Mouse (Mus musculus) ES-Bruce4 (cell line): ENCODE measurements around the gene Cc2d2b. TPM values are rescaled to one million over a fixed set of nuclear protein-coding genes. Genes with fewer than 3 reads are reported as not detected.

ENCODE experiments used
- H3K27ac ChIP-seq: 2 replicates; pipeline ENCODE4 v1.5.1; 2012; ENCODE audit warnings: low read length, inconsistent platforms; ENCODE audit not compliant: insufficient read depth
- H3K27me3 ChIP-seq: 2 replicates; pipeline ENCODE4 v1.6.1; 2012; ENCODE audit warnings: mild to moderate bottlenecking, low read length, inconsistent platforms; ENCODE audit not compliant: control insufficient read depth, poor library complexity, insufficient read depth, severe bottlenecking
- H3K36me3 ChIP-seq: 2 replicates; pipeline ENCODE4 v1.6.1; 2012; ENCODE audit warnings: inconsistent platforms, mild to moderate bottlenecking, low read length, moderate library complexity; ENCODE audit not compliant: control insufficient read depth, poor library complexity, insufficient read depth, severe bottlenecking
- H3K4me1 ChIP-seq: one replicate; pipeline ENCODE4 v1.8.1; 2011; ENCODE audit warnings: low read length; ENCODE audit not compliant: control insufficient read depth, insufficient read depth
- H3K4me3 ChIP-seq: 2 replicates; pipeline ENCODE4 v1.5.1; 2011; ENCODE audit warnings: low read depth, mild to moderate bottlenecking, low read length
- H3K9ac ChIP-seq: 2 replicates; pipeline ENCODE4 v1.6.1; 2012; ENCODE audit warnings: low read depth, mild to moderate bottlenecking, inconsistent platforms; ENCODE audit not compliant: poor library complexity, severe bottlenecking
- H3K9me3 ChIP-seq: replicated peaks from 2 replicates; pipeline ENCODE4 v1.6.1; 2012; ENCODE audit warnings: mild to moderate bottlenecking, low read length, inconsistent platforms; ENCODE audit not compliant: control insufficient read depth, poor library complexity, insufficient read depth, severe bottlenecking
- CTCF ChIP-seq: IDR thresholded peaks from one replicate; pipeline ENCODE4 v1.8.1; 2011; ENCODE audit warnings: low read depth, low read length
- EP300 ChIP-seq: IDR thresholded peaks from 2 replicates; pipeline ENCODE4 v1.6.1; 2011; ENCODE audit warnings: low read depth, low read length; ENCODE audit not compliant: insufficient read depth
- POLR2A ChIP-seq: IDR thresholded peaks from one replicate; pipeline ENCODE4 v1.8.1; 2011; ENCODE audit warnings: low read length; ENCODE audit not compliant: insufficient read depth
- polyA plus RNA-seq: library from polyadenylated mRNA; stranded (reverse); fragments of >200 nt; gene quantifications from 2 replicates; pipeline ENCODE4 v1.2.4, GENCODE M21; 2011; ENCODE audit warnings: low read depth; ENCODE audit not compliant: missing spikeins, insufficient read depth, insufficient read length

Gene Cc2d2b
- polyA plus RNA-seq, 1 experiment, result 0.60 TPM

DNA sequence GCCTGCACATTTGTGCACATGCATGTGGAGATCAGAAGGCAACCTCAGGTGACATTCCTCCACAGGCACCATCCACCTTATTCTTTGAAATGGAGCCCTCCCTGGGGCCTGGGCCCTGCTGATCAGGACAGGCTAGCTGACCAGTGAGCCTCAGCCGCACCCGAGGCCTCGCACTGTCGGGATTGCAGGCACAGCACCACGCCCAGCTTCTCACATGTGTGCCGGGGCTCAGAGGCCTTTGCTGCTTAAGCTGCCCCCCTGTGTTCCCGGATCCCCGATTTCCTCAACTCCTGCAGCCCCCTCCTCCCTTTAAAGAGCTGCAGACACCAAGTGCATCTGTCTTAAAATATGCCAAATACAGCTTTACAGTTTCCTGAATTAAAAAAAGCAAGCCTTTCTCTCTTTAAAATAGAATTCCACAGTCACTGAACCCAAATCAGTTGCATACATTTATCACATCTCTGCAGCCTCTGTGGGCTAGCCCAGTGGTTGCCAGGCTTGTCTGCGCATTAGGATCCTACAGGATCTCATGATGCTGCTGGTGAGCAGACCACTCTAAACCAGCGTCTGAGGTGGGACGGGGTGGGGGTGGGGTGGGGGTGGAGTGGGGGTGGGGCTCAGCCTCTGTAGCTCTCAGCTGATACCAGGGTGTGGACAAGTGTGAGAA is 29.0 kb upstream of the Cc2d2b start:
- Histone ChIP-seq H3K9ac (no peak overlapping the region), H3K4me1 (peaks cover 3% of the 10 kb centered on the region), H3K27me3 (no peaks in the 10 kb centered on the region), H3K9me3 (no peaks in the 10 kb centered on the region), H3K36me3 (no peaks in the 10 kb centered on the region), H3K4me3 (no peak overlapping the region), H3K27ac (no peak overlapping the region)
- no peak for TF ChIP-seq CTCF
- no peak for TF ChIP-seq EP300
- TF ChIP-seq POLR2A, result no peak

DNA sequence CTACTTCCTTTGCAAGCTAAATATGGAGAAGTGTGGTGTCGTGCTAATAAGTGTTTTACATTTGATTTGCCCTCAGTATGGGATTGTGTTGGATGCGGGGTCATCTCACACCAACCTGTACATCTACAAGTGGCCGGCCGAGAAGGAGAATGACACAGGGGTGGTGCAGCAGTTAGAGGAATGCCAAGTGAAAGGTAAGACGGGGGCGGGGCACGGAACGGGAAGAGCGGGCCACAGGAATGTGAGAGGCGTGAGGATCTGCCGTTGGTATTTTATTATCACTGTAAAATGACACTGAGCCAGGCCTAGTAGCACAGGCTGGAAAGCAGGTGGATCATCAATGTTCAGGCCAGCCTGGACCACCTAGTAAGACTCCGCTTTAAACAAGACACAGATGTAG is 28.2 kb upstream of the Cc2d2b start:
- H3K9ac ChIP-seq, result no peak overlapping the region
- H3K4me1 ChIP-seq, result peaks cover 3% of the 10 kb centered on the region
- no peaks in the 10 kb centered on the region for H3K9me3 ChIP-seq
- TF ChIP-seq CTCF (no peak), EP300 (no peak), POLR2A (no peak)
- H3K27me3 ChIP-seq, result no peaks in the 10 kb centered on the region
- H3K27ac ChIP-seq, result no peak overlapping the region
- no peaks in the 10 kb centered on the region for H3K36me3 ChIP-seq
- no peak overlapping the region for H3K4me3 ChIP-seq

DNA sequence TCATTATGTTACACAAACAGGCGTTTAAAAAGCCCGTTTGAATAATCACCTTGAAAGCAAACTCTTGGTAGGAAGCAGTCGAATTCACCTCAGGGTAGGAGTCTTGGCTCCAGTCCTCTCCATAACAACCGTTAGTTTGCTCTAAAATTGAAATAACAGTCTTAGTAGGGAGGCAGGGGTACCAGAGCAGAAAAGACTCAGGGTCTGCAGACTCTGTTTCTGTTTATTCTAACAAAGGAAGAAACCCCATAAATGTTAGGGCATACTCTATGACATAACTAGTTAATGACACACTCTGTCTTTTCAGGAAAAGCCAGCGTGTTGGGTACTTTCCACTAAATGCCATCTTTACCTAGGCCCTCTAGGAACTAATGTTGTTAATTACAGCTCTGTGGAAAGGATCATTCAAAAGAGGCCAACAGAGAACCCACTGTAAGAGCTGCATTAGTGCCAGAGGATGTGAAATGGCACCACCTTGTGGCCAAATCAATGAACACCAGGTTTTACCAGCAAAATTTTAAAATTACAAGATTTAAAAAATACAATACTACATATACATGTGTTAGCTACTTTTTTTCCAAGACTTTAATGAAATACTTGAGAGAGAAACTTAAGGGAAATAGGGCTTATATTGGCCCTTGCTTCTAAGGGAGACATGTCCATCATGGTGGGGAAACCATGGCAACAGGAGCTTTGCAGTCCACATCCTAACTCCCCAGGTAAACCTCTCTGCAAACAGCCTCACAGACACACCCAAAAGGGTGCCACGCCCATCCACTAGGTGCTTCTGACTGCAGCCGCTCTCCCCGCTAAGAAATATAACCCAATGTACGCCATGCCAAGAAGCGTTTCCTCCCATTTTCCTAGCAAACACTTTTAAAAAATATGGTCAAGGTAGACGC is 26.2 kb upstream of the Cc2d2b start:
- Histone ChIP-seq H3K4me1 (peaks cover 3% of the 10 kb centered on the region), H3K36me3 (no peaks in the 10 kb centered on the region), H3K9ac (no peak overlapping the region), H3K9me3 (no peaks in the 10 kb centered on the region), H3K27ac (no peak overlapping the region), H3K4me3 (no peak overlapping the region), H3K27me3 (no peaks in the 10 kb centered on the region)
- TF ChIP-seq CTCF (no peak), POLR2A (no peak), EP300 (no peak)

DNA sequence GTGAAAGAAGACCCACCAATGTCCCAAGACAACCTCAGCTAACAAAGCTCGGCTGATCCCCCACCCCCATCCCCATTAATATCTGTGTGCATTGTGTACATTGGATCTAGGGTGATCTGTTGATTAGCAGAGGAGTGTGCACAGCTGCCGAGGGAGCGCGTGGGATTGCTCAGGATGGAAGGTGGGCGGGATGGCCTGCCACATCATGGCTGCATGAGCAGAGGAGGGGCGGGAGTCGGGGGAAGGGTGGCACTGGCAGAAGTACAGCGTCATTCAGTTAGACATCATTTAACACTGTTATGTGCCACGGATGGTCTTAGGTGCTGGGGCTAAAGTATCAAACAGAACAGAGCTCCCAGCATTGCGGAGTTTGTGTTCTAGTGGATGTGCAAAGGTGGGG is 25.0 kb upstream of the Cc2d2b start:
- H3K27ac ChIP-seq, result no peak overlapping the region
- H3K9me3 ChIP-seq, result no peaks in the 10 kb centered on the region
- no peak overlapping the region for H3K9ac ChIP-seq
- TF ChIP-seq EP300, result no peak
- TF ChIP-seq POLR2A, result no peak
- no peak for TF ChIP-seq CTCF
- H3K36me3 ChIP-seq, result no peaks in the 10 kb centered on the region
- H3K4me3 ChIP-seq, result no peak overlapping the region
- no peaks in the 10 kb centered on the region for H3K27me3 ChIP-seq
- peaks cover 3% of the 10 kb centered on the region for H3K4me1 ChIP-seq

DNA sequence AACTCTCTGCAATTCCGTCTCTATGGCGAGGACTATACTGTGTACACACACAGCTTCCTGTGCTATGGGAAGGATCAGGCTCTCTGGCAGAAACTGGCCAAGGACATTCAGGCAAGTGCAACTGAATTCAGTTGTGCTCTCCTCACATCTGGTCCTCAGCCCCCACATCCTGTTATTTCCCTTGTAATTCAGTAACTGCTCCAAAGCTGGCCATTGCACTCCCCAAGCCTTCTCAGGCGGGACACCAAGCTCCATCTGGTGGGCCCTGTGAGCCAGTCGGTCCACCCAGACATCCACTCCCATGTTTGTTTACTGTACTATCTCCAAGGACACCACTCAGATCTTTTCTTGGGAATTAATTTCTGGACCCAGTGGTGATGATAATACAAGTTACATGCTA is 22.4 kb upstream of the Cc2d2b start:
- TF ChIP-seq CTCF, result no peak
- TF ChIP-seq POLR2A, result no peak
- TF ChIP-seq EP300, result no peak
- H3K27me3 ChIP-seq, result no peaks in the 10 kb centered on the region
- no peak overlapping the region for H3K9ac ChIP-seq
- no peaks in the 10 kb centered on the region for H3K36me3 ChIP-seq
- H3K4me1 ChIP-seq, result no peaks in the 10 kb centered on the region
- no peak overlapping the region for H3K4me3 ChIP-seq
- no peaks in the 10 kb centered on the region for H3K9me3 ChIP-seq
- no peak overlapping the region for H3K27ac ChIP-seq

DNA sequence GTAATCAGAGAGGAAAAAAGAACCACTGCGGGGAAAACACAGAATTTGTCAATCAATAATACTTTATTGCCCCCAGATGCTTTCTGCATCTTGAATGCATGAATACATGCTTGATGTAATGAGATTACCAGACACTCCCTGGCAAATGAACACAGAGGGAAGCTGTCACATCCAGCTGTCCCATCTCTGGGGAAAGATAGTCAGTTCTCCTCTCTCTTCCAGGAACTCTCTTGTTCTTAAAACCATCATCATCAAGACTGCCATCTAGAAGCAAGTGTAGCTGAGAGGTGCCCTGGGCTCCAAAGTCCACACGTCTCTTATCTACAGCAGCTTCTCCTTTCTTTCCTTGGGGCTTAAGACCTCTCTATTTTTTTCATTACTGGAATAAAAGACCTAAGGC is 21.9 kb upstream of the Cc2d2b start:
- no peaks in the 10 kb centered on the region for H3K27me3 ChIP-seq
- no peaks in the 10 kb centered on the region for H3K36me3 ChIP-seq
- H3K4me1 ChIP-seq, result no peaks in the 10 kb centered on the region
- H3K9me3 ChIP-seq, result no peaks in the 10 kb centered on the region
- no peak overlapping the region for H3K9ac ChIP-seq
- no peak for TF ChIP-seq POLR2A
- TF ChIP-seq CTCF, result no peak
- TF ChIP-seq EP300, result no peak
- no peak overlapping the region for H3K27ac ChIP-seq
- no peak overlapping the region for H3K4me3 ChIP-seq
